Mouse (Mus musculus): ENCODE measurements at regions not wholly inside any gene's neighbourhood (a gene's known extent, or its start where the extent isn't known, plus 50 kb on each side); places are given as distances from the start of the nearest gene placed in this dataset.
"Not testable (repeated sequence)": the region's sequence is repeated elsewhere in the genome, so short reads cannot be mapped to it uniquely, and the experiment has no call there.

DNA sequence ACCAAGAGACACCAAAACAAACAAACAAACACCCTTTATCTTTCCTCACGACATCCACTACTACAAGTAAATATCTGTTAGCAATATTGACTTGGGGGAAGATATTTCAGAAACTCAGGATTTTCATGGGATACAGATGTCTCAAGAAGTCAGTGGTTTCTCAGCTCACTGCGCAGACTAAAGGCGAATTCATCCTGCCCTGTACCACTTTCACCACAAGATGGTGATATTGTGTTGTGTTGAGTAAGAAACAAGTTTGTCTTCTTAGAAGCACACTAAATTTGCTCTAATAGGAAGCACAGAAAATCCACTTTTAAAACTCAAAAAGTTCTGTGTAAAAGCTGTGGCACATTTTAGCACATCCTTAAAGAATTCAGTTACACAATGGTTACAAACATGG, 165.1 kb downstream of the Crisp4 start:
- Histone ChIP-seq H3K4me2 (ENCODE audit: low read depth) (no peak overlapping the region), H3K4me1 (replicated peaks; ENCODE audit: control insufficient read depth in 2 of 2, insufficient read depth in 2 of 2, low read length in 1 of 2) (no peaks in the 10 kb centered on the region), H3K9ac (replicated peaks) (no peak overlapping the region), H3K9me3 (ENCODE audit: control insufficient read depth, low read length) (no peaks in the 10 kb centered on the region), H3K4me3 (ENCODE audit: insufficient read depth in 1 of 2, low read depth in 2 of 2, low read length in 2 of 2) (no peak overlapping the region), H3K27me3 (ENCODE audit: control insufficient read depth, insufficient read depth, low read length) (no peaks in the 10 kb centered on the region), H3K27ac (no peak overlapping the region), H3K36me3 (replicated peaks; ENCODE audit: control insufficient read depth, insufficient read depth, low read depth) (no peaks in the 10 kb centered on the region)
- ATAC-seq (ENCODE audit: insufficient read depth), result no peak
- no peak for DNase-seq (ENCODE audit: low read depth in 3 of 3, low spot score in 3 of 3)
- 15% methylated on average over 3 of the region's 3 CpGs for WGBS (ENCODE audit: insufficient replicate concordance)
- peak; percentile 26; the same call in 1 of the 2 replicates for TF ChIP-seq CTCF (IDR thresholded peaks at IDR 0.05; ENCODE audit: low read depth)
- no peak for TF ChIP-seq EP300 (IDR thresholded peaks at IDR 0.05; ENCODE audit: low read depth)

DNA sequence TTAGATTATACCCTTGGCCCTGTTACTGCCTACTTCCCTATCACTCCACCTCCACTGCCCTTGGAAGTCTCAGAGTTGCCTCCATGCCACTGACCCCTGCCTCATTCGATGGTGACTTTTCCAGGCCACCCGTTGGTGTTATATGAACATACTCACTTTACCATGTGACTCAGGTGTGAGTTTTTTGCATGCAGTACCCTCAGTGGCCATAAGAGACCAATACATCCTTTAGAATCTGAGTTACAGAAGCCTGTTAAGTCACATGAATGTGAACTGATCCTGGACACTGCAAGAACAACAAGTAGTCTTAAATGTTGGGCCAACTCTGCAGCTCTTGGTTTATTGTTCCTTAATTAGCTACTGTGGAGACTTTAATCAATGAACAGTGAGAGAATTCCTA, 167.6 kb downstream of the Crisp4 start:
- H3K4me2 ChIP-seq (ENCODE audit: low read depth), result no peak overlapping the region
- H3K27ac ChIP-seq, result no peak overlapping the region
- H3K9ac ChIP-seq (replicated peaks), result no peak overlapping the region
- H3K4me3 ChIP-seq (ENCODE audit: insufficient read depth in 1 of 2, low read depth in 2 of 2, low read length in 2 of 2), result no peak overlapping the region
- H3K27me3 ChIP-seq (ENCODE audit: control insufficient read depth, insufficient read depth, low read length), result no peaks in the 10 kb centered on the region
- DNase-seq (ENCODE audit: low read depth in 3 of 3, low spot score in 3 of 3) (no peak), ATAC-seq (ENCODE audit: insufficient read depth) (no peak)
- no peaks in the 10 kb centered on the region for H3K9me3 ChIP-seq (ENCODE audit: control insufficient read depth, low read length)
- no peaks in the 10 kb centered on the region for H3K4me1 ChIP-seq (replicated peaks; ENCODE audit: control insufficient read depth in 2 of 2, insufficient read depth in 2 of 2, low read length in 1 of 2)
- no peak for TF ChIP-seq CTCF (IDR thresholded peaks at IDR 0.05; ENCODE audit: low read depth)
- no peak for TF ChIP-seq EP300 (IDR thresholded peaks at IDR 0.05; ENCODE audit: low read depth)
- H3K36me3 ChIP-seq (replicated peaks; ENCODE audit: control insufficient read depth, insufficient read depth, low read depth), result no peaks in the 10 kb centered on the region
- 58% methylated on average over 2 of the region's 2 CpGs for WGBS (ENCODE audit: insufficient replicate concordance)

DNA sequence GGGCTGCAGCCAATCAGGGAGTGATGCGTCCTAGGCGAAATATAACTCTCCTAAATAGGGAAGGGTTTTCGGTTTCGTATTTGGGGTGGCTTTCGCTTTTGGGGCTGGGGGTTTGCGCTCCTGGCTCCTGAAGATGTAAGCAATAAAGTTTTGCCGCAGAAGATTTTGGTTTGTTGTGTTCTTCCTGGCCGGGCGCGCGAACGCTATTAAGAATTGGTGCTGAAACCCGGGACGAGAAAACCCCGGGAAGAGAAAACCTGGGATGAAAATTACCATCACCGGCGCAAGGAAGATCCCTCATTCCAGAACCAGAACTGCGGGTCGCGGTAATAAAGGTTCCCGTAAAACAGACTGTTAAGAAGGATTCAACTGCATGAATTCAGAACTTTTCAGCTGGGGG, 188.8 kb downstream of the Crisp4 start:
- H3K4me2 ChIP-seq (ENCODE audit: low read depth); H3K36me3 ChIP-seq (replicated peaks; ENCODE audit: control insufficient read depth, insufficient read depth, low read depth); ATAC-seq (ENCODE audit: insufficient read depth); DNase-seq (ENCODE audit: low read depth in 3 of 3, low spot score in 3 of 3); H3K9me3 ChIP-seq (ENCODE audit: control insufficient read depth, low read length); H3K4me3 ChIP-seq (ENCODE audit: insufficient read depth in 1 of 2, low read depth in 2 of 2, low read length in 2 of 2); H3K4me1 ChIP-seq (replicated peaks; ENCODE audit: control insufficient read depth in 2 of 2, insufficient read depth in 2 of 2, low read length in 1 of 2); H3K27me3 ChIP-seq (ENCODE audit: control insufficient read depth, insufficient read depth, low read length); H3K9ac ChIP-seq (replicated peaks); H3K27ac ChIP-seq: not testable (repeated sequence)
- WGBS (ENCODE audit: insufficient replicate concordance), result 84% methylated on average over 12 of the region's 21 CpGs

DNA sequence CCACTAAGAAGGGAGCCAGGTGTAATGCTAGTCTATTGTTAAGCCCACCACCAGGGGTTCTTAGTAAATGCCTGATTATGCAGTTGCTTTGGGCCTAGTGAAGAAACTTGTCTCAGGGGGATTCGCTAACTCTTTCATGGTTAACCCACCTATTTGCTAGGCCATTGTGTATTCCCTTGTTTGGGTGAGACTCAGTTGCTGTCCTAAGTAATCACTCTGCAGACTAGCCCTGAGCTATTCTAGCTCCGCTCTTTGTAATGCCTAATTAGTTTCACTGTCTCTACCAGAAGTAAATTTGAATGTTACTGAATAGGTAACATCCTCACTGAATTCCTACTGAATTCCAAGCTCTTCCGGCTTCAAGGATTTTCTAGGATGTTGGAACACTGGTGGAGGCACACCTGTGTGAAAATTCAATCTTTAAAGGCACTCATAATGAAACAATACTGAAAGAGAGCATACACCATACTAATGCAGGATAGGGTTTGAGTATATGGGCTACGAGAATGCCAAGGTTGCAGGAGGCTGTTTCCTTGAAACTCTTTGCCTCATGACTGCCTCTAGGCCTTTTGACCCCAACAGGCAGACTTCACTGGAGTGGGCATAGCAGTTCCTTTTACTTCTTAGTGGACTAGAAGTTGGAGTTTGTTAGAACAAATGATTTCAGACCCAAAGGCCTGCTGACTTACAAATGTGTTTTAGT, 213.4 kb downstream of the Crisp4 start:
- H3K4me2 ChIP-seq (ENCODE audit: low read depth); DNase-seq (ENCODE audit: low read depth in 3 of 3, low spot score in 3 of 3); H3K9me3 ChIP-seq (ENCODE audit: control insufficient read depth, low read length); H3K4me3 ChIP-seq (ENCODE audit: insufficient read depth in 1 of 2, low read depth in 2 of 2, low read length in 2 of 2); H3K27ac ChIP-seq; H3K4me1 ChIP-seq (replicated peaks; ENCODE audit: control insufficient read depth in 2 of 2, insufficient read depth in 2 of 2, low read length in 1 of 2); H3K27me3 ChIP-seq (ENCODE audit: control insufficient read depth, insufficient read depth, low read length); H3K9ac ChIP-seq (replicated peaks); ATAC-seq (ENCODE audit: insufficient read depth); H3K36me3 ChIP-seq (replicated peaks; ENCODE audit: control insufficient read depth, insufficient read depth, low read depth): not testable (repeated sequence)
- 52% methylated on average over 4 of the region's 4 CpGs for WGBS (ENCODE audit: insufficient replicate concordance)
